Mouse (Mus musculus): ENCODE results near the gene Eng.

Gene Eng

GRCm38 (mm10) chr2:32644799-32645475 lies 1.5 kb upstream of the Eng start:
- DNase-seq (ENCODE audit: low spot score) = no peak

DNA sequence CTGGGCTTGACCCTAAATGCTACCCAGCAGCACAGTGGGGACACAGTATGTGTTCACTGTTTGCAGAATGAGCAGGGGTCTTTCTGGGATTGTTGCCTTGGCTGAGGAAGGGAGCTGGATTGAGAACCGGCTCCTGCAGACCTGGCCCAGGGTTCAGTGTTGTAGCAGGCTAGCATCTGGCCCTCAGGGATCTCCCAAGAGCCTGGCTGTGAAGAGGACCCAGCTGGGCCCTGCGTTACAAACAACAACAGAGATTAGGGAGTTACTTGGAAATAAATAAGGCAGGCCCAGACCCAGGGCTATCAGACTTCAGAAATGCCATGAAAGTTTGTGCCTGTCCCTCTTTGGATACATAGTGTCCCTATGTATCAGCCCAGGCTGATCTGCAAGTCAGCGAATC lies 748 bp upstream of the Eng start:
- no peak for DNase-seq (ENCODE audit: low spot score)

DNA sequence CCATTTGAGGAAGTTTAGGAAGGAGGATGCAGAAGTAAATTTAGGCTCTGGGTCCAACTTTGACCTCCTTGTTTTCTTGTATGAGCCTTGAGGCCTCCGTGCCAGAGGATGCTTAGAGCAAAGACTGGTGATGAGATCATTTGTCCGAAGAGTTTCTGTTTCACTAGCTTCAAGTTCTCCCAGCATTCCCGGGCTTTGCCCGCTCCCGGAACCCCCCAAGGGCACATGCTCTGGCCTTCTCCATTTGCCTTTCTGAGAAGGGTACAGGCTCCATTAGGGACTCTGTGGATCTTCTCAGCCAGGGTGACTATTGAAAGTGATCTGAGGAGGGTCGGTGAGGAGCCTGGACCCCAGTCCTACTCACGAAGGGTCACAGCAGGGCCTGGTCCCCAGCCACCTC lies 971 bp downstream of the Eng start:
- DNase-seq (ENCODE audit: low spot score) = no peak

DNA sequence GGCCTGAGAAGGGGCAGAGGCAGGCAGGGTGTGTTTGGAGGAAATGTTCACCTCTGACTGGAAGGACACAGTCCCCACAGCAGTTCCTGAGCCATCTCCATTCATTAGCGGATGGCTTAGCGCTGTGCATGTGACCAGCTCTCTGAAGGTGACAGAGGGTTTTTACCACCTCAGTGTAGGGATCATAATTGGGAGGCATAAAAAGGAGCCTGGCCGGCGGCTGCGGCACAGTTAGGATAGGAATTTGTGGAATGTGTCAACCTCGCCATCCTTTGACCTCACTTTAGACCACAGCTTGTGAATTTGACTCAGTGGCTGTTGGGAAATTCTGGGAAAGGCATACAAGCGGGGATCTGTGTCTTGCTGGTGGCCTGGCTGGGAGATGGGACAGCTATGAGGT lies 7.4 kb downstream of the Eng start:
- DNase-seq (ENCODE audit: low spot score) = no peak

DNA sequence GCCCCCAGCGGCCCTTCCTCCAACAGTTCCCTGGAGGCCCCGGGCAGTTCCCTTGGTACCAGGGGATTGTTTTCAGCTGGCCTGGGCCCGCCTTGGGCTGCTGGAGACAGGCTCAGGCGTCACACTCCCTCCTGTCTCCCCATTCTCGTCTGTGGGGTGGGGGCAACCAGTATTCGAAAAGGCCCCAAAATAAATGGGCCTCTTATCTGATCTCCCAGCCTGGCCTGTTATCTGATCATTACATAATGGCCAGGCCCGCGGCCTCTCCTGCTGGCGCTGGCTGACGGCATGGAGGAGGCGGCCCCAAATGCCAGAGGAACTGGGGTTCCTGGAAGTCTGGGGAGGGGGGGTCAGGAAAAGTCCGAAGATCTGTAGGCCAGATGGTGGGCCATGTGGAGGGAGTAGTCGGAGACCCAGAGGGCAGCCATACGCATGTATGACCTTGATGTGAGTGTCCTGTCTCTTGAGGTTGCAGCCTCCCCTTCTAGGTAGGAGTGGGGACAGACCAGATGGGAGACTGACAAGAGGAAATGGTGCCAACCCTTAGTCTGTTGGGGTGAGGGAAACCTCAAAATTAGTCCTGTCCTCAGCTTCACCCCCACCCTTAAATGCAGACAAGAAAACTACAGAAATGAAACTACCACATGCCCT lies 8.5 kb downstream of the Eng start:
- no peak for DNase-seq (ENCODE audit: low spot score)

- DNase-seq (ENCODE audit: low spot score) = no peak
These were observed 9.0 kb downstream of the Eng start for GRCm38 (mm10) chr2:32655394-32655744.

DNA sequence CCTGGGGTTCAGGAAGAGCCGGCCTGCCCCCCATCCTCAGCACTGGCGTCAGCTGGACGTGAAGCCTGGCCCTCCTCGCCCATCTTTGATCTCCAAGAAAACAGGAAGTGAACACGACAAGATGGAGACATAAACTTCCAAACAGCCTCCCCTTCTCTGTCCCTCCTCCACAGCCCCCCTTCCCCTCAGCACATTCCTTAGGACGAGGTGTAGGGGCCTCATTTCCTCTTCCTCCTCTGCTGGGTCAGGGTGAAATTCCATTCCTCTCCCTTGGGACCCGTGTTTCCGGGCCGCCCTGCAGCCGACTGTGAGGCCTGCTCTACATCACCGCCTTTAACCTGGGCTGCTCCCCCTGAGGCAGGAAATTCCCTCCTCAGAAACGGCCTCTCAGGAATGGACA lies 9.4 kb downstream of the Eng start:
- DNase-seq (ENCODE audit: low spot score) = no peak

DNA sequence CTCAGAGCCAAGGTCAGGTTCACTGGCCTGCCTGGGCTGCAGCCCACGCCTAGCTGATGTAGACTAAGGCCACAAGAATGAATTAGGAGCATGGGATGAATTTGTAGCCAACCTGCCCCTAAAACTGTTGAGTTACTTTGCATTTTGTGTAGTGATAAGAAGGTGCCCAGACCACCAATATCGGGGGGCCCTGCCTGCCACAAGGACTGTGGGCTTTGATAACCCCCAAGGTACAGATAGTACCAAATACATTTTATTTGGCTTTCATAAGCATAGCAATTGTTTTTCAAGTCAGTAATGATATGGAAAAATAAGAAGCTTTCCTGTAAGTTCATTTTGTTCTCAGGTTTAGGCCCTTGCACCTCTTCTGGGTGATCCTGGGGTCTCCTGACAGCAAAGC lies 12.5 kb downstream of the Eng start:
- no peak for DNase-seq (ENCODE audit: low spot score)

GRCm38 (mm10) chr2:32661509-32662107 lies 15.2 kb downstream of the Eng start:
- no peak for DNase-seq (ENCODE audit: low spot score)

GRCm38 (mm10) chr2:32662291-32662690 lies 15.9 kb downstream of the Eng start:
- no peak for DNase-seq (ENCODE audit: low spot score)

DNA sequence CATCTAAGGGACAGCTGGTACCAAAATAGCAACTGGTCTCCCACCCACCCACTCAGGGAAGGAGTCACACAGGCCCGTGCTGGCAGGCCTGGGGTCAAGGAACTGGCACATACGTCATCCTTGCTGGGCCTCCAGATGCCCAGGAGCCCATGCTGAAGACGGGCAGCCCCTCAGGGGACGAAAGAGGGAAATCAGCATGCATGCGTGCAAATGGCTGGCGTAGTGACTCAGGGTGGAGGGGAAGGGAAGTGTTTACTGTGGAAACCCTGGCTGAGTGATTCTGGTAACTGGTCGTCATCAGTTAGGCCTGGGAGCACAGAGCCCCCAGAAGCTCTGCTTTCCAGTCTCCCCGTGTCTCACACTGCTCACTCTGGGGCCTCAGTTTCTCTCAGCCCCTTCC lies 18.9 kb downstream of the Eng start:
- DNase-seq (ENCODE audit: low spot score) = no peak

DNA sequence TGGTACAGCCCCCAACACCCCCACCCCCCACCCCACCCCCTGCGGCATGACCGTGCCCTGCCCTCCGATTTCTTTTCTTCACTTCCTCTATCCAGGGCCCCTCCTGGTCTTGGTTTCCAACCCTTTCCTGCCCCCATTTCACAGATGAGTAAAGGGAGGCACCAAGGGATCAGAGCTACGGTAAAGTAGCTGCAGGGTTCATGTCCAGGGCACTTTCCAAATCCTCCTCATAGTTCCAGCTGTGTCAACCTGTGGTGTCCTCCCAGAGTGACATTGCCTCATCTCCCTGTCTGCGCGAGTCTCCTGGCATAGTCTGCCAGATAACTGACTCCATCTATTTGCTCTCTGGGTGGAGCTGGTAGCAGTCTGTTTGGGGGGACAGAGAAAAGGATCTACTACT lies 19.5 kb downstream of the Eng start:
- DNase-seq (ENCODE audit: low spot score) = no peak

GRCm38 (mm10) chr2:32667775-32668174 lies 21.4 kb downstream of the Eng start:
- no peak for DNase-seq (ENCODE audit: low spot score)

DNA sequence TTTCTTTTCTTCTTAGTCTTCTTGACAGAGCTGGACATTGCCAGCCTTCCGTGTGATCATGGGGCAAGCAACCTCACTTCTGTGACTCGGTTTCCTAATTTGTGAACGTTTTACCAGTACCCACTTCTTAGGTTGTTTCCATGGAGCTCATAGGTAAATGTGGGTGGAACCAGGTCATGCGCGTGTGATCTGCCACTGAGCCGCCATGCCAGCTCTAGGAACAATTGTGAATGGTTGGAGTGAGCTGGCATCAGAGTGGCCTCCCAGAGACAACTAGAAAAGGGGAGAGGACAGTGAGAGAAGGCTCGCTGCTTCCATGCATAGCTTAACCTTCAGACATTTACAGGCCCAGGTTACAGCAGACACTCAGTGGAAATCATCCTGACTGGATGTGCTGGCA lies 21.8 kb downstream of the Eng start:
- DNase-seq (ENCODE audit: low spot score) = no peak

GRCm38 (mm10) chr2:32669876-32670275 lies 23.5 kb downstream of the Eng start:
- DNase-seq (ENCODE audit: low spot score) = no peak

GRCm38 (mm10) chr2:32671147-32671546 lies 24.8 kb downstream of the Eng start:
- DNase-seq (ENCODE audit: low spot score) = no peak

DNA sequence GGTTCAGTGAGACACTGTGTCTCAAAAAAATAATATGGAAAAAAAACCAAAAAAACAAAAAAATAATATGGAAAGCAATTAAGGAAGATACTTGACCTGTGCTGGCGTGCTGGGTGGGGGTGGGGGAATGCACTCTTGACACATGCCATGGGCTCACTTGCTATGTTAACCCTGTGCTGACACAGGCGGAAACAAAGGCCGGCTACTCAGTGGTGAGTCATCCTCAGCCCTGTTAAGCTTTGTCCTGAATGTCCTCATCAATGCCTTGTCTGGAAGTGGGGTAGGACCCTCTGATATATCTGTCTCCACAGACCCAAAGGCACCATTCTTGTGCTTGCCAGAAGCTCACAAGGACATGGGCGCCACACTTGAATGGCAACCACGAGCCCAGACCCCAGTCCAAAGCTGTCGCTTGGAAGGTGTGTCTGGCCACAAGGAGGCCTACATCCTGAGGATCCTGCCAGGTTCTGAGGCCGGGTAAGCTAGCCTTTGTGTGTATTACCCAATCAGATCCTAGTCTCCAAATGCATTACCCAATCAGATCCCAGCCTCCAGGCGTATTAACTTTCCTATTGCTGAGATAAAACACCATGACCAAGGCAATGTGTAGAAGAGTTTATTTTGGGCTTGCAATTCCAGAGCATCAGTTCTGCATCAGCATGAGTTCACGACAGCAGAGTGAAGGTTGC lies 25.7 kb downstream of the Eng start:
- DNase-seq (ENCODE audit: low spot score) = no peak

- no peak for DNase-seq (ENCODE audit: low spot score)
These were observed 27.0 kb downstream of the Eng start for GRCm38 (mm10) chr2:32673176-32673917.

- no peak for DNase-seq (ENCODE audit: low spot score)
These were observed 30.4 kb downstream of the Eng start for GRCm38 (mm10) chr2:32676821-32677220.

DNA sequence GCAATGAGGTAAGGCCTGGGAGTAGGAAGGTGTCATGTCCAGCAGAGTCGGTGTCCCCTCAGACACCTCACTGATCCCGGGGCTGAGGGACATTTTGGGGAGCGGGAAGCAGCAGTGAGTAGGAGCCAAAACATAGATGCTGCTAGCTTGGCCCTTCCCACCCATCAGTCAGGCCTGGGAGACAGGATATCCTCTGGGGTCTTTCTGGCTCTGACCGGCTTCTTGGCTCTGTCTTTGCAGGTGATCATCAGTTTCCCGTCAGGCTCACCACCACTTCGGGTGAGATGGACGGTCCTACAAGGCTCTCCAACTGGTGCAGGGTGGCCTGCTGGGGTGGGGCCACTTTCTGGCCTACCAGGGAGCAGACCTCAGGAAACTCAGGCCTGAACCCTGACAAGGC lies 31.3 kb downstream of the Eng start:
- DNase-seq (ENCODE audit: low spot score) = no peak

GRCm38 (mm10) chr2:32680051-32680451 lies 33.7 kb downstream of the Eng start:
- DNase-seq (ENCODE audit: low spot score) = no peak

DNA sequence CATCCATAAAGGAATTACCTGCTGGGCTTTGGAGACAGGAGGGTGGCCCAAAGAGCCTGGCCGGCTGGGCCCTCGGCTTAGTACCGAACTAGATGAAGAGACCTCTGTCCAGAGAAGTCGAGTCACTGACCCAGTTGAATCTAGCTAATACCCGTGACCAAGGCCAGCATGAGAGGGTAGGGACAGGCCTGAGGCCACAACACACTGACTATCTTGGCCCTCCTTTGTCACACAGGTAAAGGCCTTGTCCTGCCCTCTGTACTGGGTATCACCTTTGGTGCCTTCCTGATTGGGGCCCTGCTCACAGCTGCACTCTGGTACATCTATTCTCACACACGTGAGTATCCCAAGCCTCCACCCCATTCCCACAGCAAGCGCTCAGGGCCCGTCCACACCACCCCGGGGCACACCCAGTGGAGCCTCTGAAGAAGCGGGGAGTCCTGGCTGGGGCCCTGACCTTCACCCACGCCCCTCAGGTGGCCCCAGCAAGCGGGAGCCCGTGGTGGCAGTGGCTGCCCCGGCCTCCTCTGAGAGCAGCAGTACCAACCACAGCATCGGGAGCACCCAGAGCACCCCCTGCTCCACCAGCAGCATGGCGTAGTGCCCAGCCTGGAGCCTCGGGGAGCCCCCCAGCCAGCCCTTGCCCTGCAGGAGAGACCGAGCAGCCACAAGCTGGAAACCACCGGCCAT lies 34.7 kb downstream of the Eng start:
- no peak for DNase-seq (ENCODE audit: low spot score)
